Mouse (Mus musculus) fibroblast of lung, adult 2 months (primary cell): ENCODE measurements around the gene Zmynd12.

Source experiments
- DNase-seq: peaks from one replicate; pipeline ENCODE4 v3.0.0-alpha.2; 2011; ENCODE audit warnings: low read depth

The Zmynd12 gene

GRCm38 (mm10) chr4:119447786-119448185 lies 25.2 kb downstream of the Zmynd12 start:
- no peak for DNase-seq

- no peak for DNase-seq
These were observed 27.8 kb downstream of the Zmynd12 start for GRCm38 (mm10) chr4:119450436-119450835.

- DNase-seq: no peak
These were observed 30.5 kb downstream of the Zmynd12 start for GRCm38 (mm10) chr4:119453128-119453527.

GRCm38 (mm10) chr4:119453533-119453932 lies 30.9 kb downstream of the Zmynd12 start:
- DNase-seq: no peak

- peak; percentile 33 for DNase-seq
These were observed 37.7 kb downstream of the Zmynd12 start for GRCm38 (mm10) chr4:119460296-119460695.

GRCm38 (mm10) chr4:119460728-119461141 lies 38.1 kb downstream of the Zmynd12 start:
- DNase-seq: peak; percentile 87

GRCm38 (mm10) chr4:119462457-119462856 lies 39.8 kb downstream of the Zmynd12 start:
- no peak for DNase-seq

- peak; percentile 66 for DNase-seq
These were observed 40.5 kb downstream of the Zmynd12 start for GRCm38 (mm10) chr4:119462858-119463755.

GRCm38 (mm10) chr4:119463756-119464419 lies 41.3 kb downstream of the Zmynd12 start:
- DNase-seq: peak; percentile 61

- no peak for DNase-seq
These were observed 43.2 kb downstream of the Zmynd12 start for GRCm38 (mm10) chr4:119465841-119466240.

- no peak for DNase-seq
These were observed 45.2 kb downstream of the Zmynd12 start for GRCm38 (mm10) chr4:119467720-119468380.

- no peak for DNase-seq
These were observed 49.9 kb downstream of the Zmynd12 start for GRCm38 (mm10) chr4:119472545-119472944.

GRCm38 (mm10) chr4:119473150-119473549 lies 50.5 kb downstream of the Zmynd12 start:
- no peak for DNase-seq

GRCm38 (mm10) chr4:119483051-119483450 lies 60.4 kb downstream of the Zmynd12 start:
- no peak for DNase-seq

GRCm38 (mm10) chr4:119484882-119485281 lies 62.3 kb downstream of the Zmynd12 start:
- no peak for DNase-seq

- DNase-seq: no peak
These were observed 67.1 kb downstream of the Zmynd12 start for GRCm38 (mm10) chr4:119489666-119490065.

GRCm38 (mm10) chr4:119490806-119491205 lies 68.2 kb downstream of the Zmynd12 start:
- no peak for DNase-seq

GRCm38 (mm10) chr4:119492291-119492932 lies 69.8 kb downstream of the Zmynd12 start, which contains the start of gene Rimkla:
TSS of gene Rimkla (minus strand) at chr4:119492628.
- no peak for DNase-seq

- DNase-seq: no peak
These were observed 70.3 kb downstream of the Zmynd12 start for GRCm38 (mm10) chr4:119492933-119493327.

- no peak for DNase-seq
These were observed 75.8 kb downstream of the Zmynd12 start for GRCm38 (mm10) chr4:119498319-119498848.

- no peak for DNase-seq
These were observed 89.0 kb downstream of the Zmynd12 start for GRCm38 (mm10) chr4:119511591-119511990.

GRCm38 (mm10) chr4:119512731-119513141 lies 90.1 kb downstream of the Zmynd12 start:
- DNase-seq: no peak
